Mouse (Mus musculus) olfactory bulb, adult 2 months (tissue): ENCODE data around the gene Atp6ap1.

ENCODE experiments used
- CTCF ChIP-seq: fragments of 200-500 bp; IDR thresholded peaks from 2 replicates; pipeline ENCODE4 v1.5.1; 2012; ENCODE audit warnings: low read depth, mild to moderate bottlenecking, low read length, moderate library complexity; ENCODE audit not compliant: insufficient read depth
- POLR2A ChIP-seq: fragments of 200-500 bp; IDR thresholded peaks from 2 replicates; pipeline ENCODE4 v1.6.1; 2012; ENCODE audit warnings: mild to moderate bottlenecking, low read depth, low read length, moderate library complexity; ENCODE audit not compliant: insufficient read depth

DNA sequence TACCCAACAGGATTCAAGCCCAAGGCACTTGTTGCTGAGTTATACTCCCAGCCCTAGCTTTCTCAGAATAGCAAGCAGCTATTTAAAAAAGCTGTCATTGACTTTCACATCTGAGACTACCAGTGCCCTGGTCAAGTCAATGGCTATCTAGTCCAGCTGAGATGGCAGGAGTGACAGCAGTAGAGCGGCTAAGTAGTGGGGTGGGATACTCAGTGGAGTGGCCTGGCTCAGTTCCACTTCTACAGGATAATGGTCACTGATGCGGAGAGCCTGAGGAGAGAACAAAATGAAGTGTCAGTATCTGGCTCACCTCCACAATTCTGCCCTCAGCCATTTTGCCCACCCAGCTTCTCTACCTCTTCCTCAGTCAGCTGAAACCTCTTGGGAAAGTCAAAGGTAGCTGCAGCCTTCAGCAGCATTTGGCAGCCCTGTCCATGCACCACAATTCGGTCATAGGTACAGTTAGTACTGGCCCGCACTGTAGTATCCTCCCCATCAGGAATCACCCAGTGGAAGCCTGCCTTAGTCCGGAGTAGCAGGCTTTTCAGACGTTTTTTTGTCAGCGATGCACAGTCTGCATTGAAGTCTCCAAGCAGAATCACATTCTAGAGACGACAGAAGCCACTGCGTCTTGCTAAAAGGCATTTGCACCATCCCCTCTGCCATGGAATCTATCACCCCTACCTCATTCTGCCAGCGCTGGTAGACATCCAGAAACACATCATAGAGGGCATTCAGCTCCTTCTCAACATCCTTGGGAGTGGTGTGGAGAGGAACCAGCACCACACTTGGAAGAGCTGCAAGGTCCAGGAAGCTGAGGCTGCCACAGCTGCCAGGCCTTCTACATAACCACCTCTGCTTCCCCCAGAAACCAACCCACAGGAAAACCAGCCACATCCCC is 23.2 kb upstream of the Atp6ap1 start:
- no peak for TF ChIP-seq POLR2A
- TF ChIP-seq CTCF: no peak
